Mouse (Mus musculus): ENCODE measurements around the gene Gtf2ird1. TPM values are rescaled to one million over a fixed set of nuclear protein-coding genes. Genes with fewer than 3 reads are reported as not detected.

Gene Gtf2ird1
- total and polyA plus RNA-seq, 3 experiments: 13.4 to 26.4 (median 23.8) TPM

DNA sequence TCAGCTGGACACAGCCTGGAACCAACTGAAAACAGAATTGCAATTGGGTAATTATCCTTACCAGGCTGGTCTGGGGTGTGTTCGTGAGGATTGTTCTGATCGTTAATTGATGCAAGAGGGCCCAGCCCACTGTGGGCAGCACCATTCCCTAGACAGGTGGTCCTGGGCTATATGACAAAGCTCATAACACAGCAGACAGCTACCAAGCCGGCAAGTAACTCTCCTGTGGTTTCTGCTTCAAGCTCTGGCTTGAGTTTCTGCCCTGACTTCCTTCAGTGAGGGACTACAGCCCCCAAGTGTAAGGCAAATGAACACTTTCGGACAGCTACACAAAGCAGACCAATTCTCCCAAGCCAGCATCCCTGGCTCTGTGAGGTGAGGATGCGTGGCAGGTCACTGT, 40.5 kb upstream of the Gtf2ird1 start:
- intact Hi-C loops (cut with DNase I): no loop called here
- no peaks in the 10 kb centered on the region for H3K36me3 ChIP-seq (ENCODE audit: control insufficient read depth, insufficient read depth, low read length)
- TF ChIP-seq EP300 (IDR thresholded peaks at IDR 0.05; ENCODE audit: insufficient read depth, low read depth, low read length) (no peak), POLR2A (IDR thresholded peaks at IDR 0.05; ENCODE audit: insufficient read depth, low read depth, low read length) (no peak)
- 98% methylated on average over 5 of the region's 5 CpGs for WGBS
- no peak overlapping the region for H3K4me3 ChIP-seq
- no peaks in the 10 kb centered on the region for H3K4me1 ChIP-seq (ENCODE audit: control insufficient read depth, insufficient read depth, low read length)
- H3K9ac ChIP-seq (ENCODE audit: low read depth, low read length): no peak overlapping the region
- no peaks in the 10 kb centered on the region for H3K79me2 ChIP-seq (replicated peaks; ENCODE audit: control insufficient read depth, insufficient read depth, low read length)
- no peak overlapping the region for H3K27ac ChIP-seq
- no peak for DNase-seq
- H3K27me3 ChIP-seq (ENCODE audit: control insufficient read depth, insufficient read depth, low read length): no peaks in the 10 kb centered on the region

DNA sequence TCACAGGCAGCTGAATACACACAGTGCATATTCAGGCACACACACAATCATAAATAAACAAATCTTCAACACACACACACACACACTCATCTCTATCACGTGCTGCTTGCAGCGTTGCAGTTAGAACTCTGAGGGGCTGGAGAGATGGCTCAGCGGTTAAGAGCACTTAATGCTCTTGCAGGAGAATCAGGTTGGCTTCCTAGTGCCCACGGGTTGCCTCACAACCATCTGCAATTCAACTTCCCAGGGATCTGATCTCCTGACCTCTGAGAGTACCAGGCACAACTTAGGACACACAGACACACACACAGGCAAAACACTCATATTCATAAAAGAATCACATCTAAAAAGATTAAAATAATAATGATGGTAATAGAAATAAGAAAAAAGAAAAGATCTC, 39.3 kb upstream of the Gtf2ird1 start:
- TF ChIP-seq EP300 (IDR thresholded peaks at IDR 0.05; ENCODE audit: insufficient read depth, low read depth, low read length) (no peak), POLR2A (IDR thresholded peaks at IDR 0.05; ENCODE audit: insufficient read depth, low read depth, low read length) (no peak), CTCF (IDR thresholded peaks at IDR 0.05) (no peak)
- intact Hi-C loops (cut with DNase I): no loop called here
- whole genome bisulfite sequencing: 77% methylated on average over 4 of the region's 4 CpGs

DNA sequence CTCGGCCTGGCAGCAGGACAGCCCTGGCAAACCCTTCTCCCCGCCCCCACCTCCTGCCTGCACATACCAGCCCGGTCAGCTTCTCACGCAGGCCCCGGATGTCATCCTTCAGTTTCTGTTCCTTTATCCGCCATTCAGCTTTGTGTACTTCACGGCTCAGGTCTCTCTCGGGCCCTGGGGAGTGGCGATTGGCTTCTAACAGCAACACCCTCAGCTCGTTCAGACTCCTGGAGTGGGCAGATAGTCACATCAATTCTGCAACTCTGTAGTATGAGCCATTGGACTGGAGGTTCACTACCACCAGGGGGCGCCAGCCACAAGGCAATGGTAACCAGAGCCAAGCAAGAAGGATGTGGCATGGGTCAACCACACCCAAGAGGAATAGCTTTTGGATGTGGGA, 37.6 kb upstream of the Gtf2ird1 start:
- peak; percentile 85 to 91 for DNase-seq
- H3K4me1 ChIP-seq (ENCODE audit: control insufficient read depth, insufficient read depth, low read length): no peaks in the 10 kb centered on the region
- WGBS: 51% methylated on average over 11 of the region's 11 CpGs
- intact Hi-C loops (cut with DNase I): loop anchor here (1.0 to 5.0 kb wide), 3 partner anchors 48 to 210 kb away; no protein-coding TSS in a partner anchor
- H3K4me3 ChIP-seq: no peak overlapping the region
- H3K27ac ChIP-seq: no peak overlapping the region
- H3K9ac ChIP-seq (ENCODE audit: low read depth, low read length): no peak overlapping the region
- no peaks in the 10 kb centered on the region for H3K79me2 ChIP-seq (replicated peaks; ENCODE audit: control insufficient read depth, insufficient read depth, low read length)
- H3K36me3 ChIP-seq (ENCODE audit: control insufficient read depth, insufficient read depth, low read length): no peaks in the 10 kb centered on the region
- peak; percentile 75; the same call in 1 of the 2 replicates for TF ChIP-seq EP300 (IDR thresholded peaks at IDR 0.05; ENCODE audit: insufficient read depth, low read depth, low read length)
- no peak for TF ChIP-seq POLR2A (IDR thresholded peaks at IDR 0.05; ENCODE audit: insufficient read depth, low read depth, low read length)
- TF ChIP-seq CTCF (IDR thresholded peaks at IDR 0.05): peak; percentile 96
- H3K27me3 ChIP-seq (ENCODE audit: control insufficient read depth, insufficient read depth, low read length): no peaks in the 10 kb centered on the region

More for the DNA sequence above, 39.3 kb upstream of the Gtf2ird1 start:
- Histone ChIP-seq H3K9ac (ENCODE audit: low read depth, low read length) (no peak overlapping the region), H3K36me3 (ENCODE audit: control insufficient read depth, insufficient read depth, low read length) (no peaks in the 10 kb centered on the region), H3K4me3 (no peak overlapping the region), H3K4me1 (ENCODE audit: control insufficient read depth, insufficient read depth, low read length) (no peaks in the 10 kb centered on the region), H3K79me2 (replicated peaks; ENCODE audit: control insufficient read depth, insufficient read depth, low read length) (no peaks in the 10 kb centered on the region), H3K27me3 (ENCODE audit: control insufficient read depth, insufficient read depth, low read length) (no peaks in the 10 kb centered on the region), H3K27ac (no peak overlapping the region)
- DNase-seq: no peak

DNA sequence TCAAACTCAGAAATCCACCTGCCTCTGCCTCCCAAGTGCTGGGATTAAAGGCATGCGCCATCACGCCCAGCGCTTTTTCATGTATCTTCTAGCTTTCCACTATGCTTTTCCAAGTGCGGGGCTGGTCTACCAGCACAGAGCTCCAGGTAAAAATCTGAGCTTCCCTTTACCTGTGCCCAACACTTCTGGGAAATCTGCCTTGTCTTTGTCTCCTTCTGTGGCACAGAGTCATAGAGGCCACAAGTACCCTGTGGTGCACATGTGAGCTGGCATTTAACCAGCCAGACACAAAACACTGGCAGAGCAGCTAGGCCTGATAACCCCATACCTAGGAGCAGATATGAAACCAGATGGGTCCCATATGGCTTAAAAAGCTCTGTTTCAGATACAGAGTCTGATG, 36.4 kb upstream of the Gtf2ird1 start:
- no peaks in the 10 kb centered on the region for H3K27me3 ChIP-seq (ENCODE audit: control insufficient read depth, insufficient read depth, low read length)
- H3K9ac ChIP-seq (ENCODE audit: low read depth, low read length): no peak overlapping the region
- no peaks in the 10 kb centered on the region for H3K79me2 ChIP-seq (replicated peaks; ENCODE audit: control insufficient read depth, insufficient read depth, low read length)
- intact Hi-C loops (cut with DNase I): loop anchor here (5.0 kb wide), 1 partner anchor 49 kb away; no protein-coding TSS in a partner anchor
- H3K27ac ChIP-seq: no peak overlapping the region
- H3K4me1 ChIP-seq (ENCODE audit: control insufficient read depth, insufficient read depth, low read length): no peaks in the 10 kb centered on the region
- no peak for DNase-seq
- TF ChIP-seq EP300 (IDR thresholded peaks at IDR 0.05; ENCODE audit: insufficient read depth, low read depth, low read length): no peak
- TF ChIP-seq CTCF (IDR thresholded peaks at IDR 0.05): no peak
- no peak for TF ChIP-seq POLR2A (IDR thresholded peaks at IDR 0.05; ENCODE audit: insufficient read depth, low read depth, low read length)
- H3K36me3 ChIP-seq (ENCODE audit: control insufficient read depth, insufficient read depth, low read length): no peaks in the 10 kb centered on the region
- no peak overlapping the region for H3K4me3 ChIP-seq
- WGBS: 97% methylated on average over 4 of the region's 4 CpGs

DNA sequence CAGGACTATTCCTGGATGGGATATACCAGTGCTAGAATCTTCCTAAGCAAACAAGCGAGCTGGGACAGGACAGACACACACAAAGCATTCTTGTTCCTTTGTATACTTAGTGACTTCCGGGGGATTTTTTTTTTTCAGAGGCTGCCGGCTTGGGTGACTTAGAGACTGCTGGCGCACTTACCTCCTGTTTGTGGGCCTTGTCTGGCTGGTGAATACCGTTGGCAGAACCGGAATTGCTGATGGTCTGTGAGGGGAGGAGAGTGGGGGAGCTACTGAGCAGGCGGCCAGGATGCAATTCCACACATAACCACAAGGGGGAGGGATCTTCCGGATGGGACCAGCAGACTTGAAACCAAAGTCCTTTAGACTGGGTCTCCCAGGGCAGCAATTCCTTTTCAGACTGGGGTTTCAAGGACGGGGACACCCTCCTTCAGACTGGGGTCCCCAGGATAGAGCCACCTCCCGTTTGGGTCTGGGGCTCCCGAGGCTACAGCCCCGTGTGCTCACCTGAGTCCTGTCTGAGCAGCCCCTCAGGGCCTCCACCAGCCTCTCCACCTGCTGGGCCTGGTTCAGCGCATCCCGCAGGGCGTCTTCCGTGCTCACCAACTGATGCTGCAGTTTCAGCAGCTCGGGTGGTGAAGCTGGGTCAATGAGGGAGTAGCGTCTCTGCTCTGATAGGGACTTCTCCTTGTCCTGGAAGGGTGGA, 35.3 kb upstream of the Gtf2ird1 start:
- Histone ChIP-seq H3K9ac (ENCODE audit: low read depth, low read length) (no peak overlapping the region), H3K27ac (no peak overlapping the region), H3K4me1 (ENCODE audit: control insufficient read depth, insufficient read depth, low read length) (no peaks in the 10 kb centered on the region), H3K36me3 (ENCODE audit: control insufficient read depth, insufficient read depth, low read length) (no peaks in the 10 kb centered on the region), H3K79me2 (replicated peaks; ENCODE audit: control insufficient read depth, insufficient read depth, low read length) (no peaks in the 10 kb centered on the region), H3K27me3 (ENCODE audit: control insufficient read depth, insufficient read depth, low read length) (no peaks in the 10 kb centered on the region), H3K4me3 (no peak overlapping the region)
- peak; percentile 75 to 81 for DNase-seq
- TF ChIP-seq POLR2A (IDR thresholded peaks at IDR 0.05; ENCODE audit: insufficient read depth, low read depth, low read length) (no peak), CTCF (IDR thresholded peaks at IDR 0.05) (peak; percentile 95), EP300 (IDR thresholded peaks at IDR 0.05; ENCODE audit: insufficient read depth, low read depth, low read length) (peak; percentile 57; the same call in 1 of the 2 replicates)
- intact Hi-C loops (cut with DNase I): loop anchor here (5.0 kb wide), 1 partner anchor 50 kb away; no protein-coding TSS in a partner anchor
- WGBS: 29% methylated on average over 18 of the region's 18 CpGs

DNA sequence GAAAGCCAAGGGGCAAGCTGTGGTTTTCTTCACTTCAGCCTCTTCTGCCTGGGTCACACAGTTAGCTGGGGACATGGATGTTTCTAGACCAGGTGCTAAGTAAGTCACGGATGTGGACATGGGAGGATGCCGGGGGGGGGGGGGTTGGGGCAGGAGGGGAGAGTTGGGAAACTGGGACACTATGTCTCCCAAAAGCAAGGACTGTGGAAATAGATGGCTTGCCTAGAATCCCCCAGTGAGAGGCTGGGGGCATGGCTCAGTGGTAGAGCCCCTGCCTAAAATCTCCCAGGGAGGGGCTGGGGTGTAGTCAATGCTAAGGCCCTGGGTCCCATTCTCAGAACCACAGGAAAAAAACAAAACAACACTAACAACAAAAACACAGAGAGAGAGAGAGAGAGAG, 34.7 kb upstream of the Gtf2ird1 start:
- TF ChIP-seq EP300 (IDR thresholded peaks at IDR 0.05; ENCODE audit: insufficient read depth, low read depth, low read length) (no peak), CTCF (IDR thresholded peaks at IDR 0.05) (no peak), POLR2A (IDR thresholded peaks at IDR 0.05; ENCODE audit: insufficient read depth, low read depth, low read length) (no peak)
- intact Hi-C loops (cut with DNase I): loop anchor here (5.0 kb wide), 1 partner anchor 51 kb away; no protein-coding TSS in a partner anchor
- WGBS: 79% methylated on average over 2 of the region's 2 CpGs
- Histone ChIP-seq H3K79me2 (replicated peaks; ENCODE audit: control insufficient read depth, insufficient read depth, low read length) (no peaks in the 10 kb centered on the region), H3K9ac (ENCODE audit: low read depth, low read length) (no peak overlapping the region), H3K4me1 (ENCODE audit: control insufficient read depth, insufficient read depth, low read length) (no peaks in the 10 kb centered on the region), H3K4me3 (no peak overlapping the region), H3K27ac (no peak overlapping the region), H3K36me3 (ENCODE audit: control insufficient read depth, insufficient read depth, low read length) (no peaks in the 10 kb centered on the region), H3K27me3 (ENCODE audit: control insufficient read depth, insufficient read depth, low read length) (no peaks in the 10 kb centered on the region)
- no peak for DNase-seq

Data from heart, adult 2 months (tissue).